Mouse (Mus musculus) CD4-positive, CD25-positive, alpha-beta regulatory T cell, adult 9 weeks (primary cell): ENCODE measurements around the gene Med1. TPM values are rescaled to one million over a fixed set of nuclear protein-coding genes. Genes with fewer than 3 reads are reported as not detected.

Experiments used
- polyA plus RNA-seq: library from polyadenylated mRNA; unstranded; fragments of 100-300 nt; shearing (Covaris generic); gene quantifications from one replicate; pipeline ENCODE4 v1.2.1, GENCODE M21; 2017

Med1 gene
- polyA plus RNA-seq = 52.7 TPM

GRCm38 (mm10) chr11:98192901-98193805, at the start of gene Med1:
Med1 (minus strand) TSS chr11:98193293.

GRCm38 (mm10) chr11:98202641-98203350, 9.7 kb upstream of the Med1 start, which contains the start of gene Cdk12:
Cdk12 (plus strand) TSS chr11:98203059.

GRCm38 (mm10) chr11:98149786-98150624, 43.1 kb downstream of the Med1 start, which contains the start of gene Fbxl20:
Fbxl20 (minus strand) TSS chr11:98150403.

Other genes starting within 250 kb of the Med1 start
- 1.4 TPM for gene Plxdc1, start 206.8 kb downstream of the Med1 start, polyA plus RNA-seq
- 139 TPM for gene Arl5c, start 197.1 kb downstream of the Med1 start, polyA plus RNA-seq
- gene Cacnb1, start 170.3 kb downstream of the Med1 start, polyA plus RNA-seq = 4.9 TPM
- 2,039 TPM for gene Rpl19, start 166.6 kb downstream of the Med1 start, polyA plus RNA-seq
- not detected for gene Stac2, start 139.8 kb downstream of the Med1 start, polyA plus RNA-seq
- 8.4 TPM for gene Fbxl20, start 42.9 kb downstream of the Med1 start, polyA plus RNA-seq
- 19.0 TPM for gene Cdk12, start 9.8 kb upstream of the Med1 start, polyA plus RNA-seq
- gene Neurod2, start 136.4 kb upstream of the Med1 start, polyA plus RNA-seq = not detected
- not detected for gene Ppp1r1b, start 155.1 kb upstream of the Med1 start, polyA plus RNA-seq
- gene Stard3, start 165.1 kb upstream of the Med1 start, polyA plus RNA-seq = 78.8 TPM
- gene Tcap, start 190.5 kb upstream of the Med1 start, polyA plus RNA-seq = not detected
- not detected for gene Pnmt, start 193.2 kb upstream of the Med1 start, polyA plus RNA-seq
- 15.1 TPM for gene Pgap3, start 207.2 kb upstream of the Med1 start, polyA plus RNA-seq
- gene Erbb2, start 219.2 kb upstream of the Med1 start, polyA plus RNA-seq = 0.32 TPM
- 204 TPM for gene Mien1, start 245.7 kb upstream of the Med1 start, polyA plus RNA-seq